Mouse (Mus musculus) myocyte (in vitro differentiated cells): ENCODE measurements around the gene March11. TPM values are rescaled to one million over a fixed set of nuclear protein-coding genes. Genes with fewer than 3 reads are reported as not detected.

ENCODE experiments used
- H3K27me3 ChIP-seq: one replicate; pipeline ENCODE4 v1.6.1; 2011; ENCODE audit not compliant: control insufficient read depth, insufficient read depth, insufficient read length
- H3K36me3 ChIP-seq: one replicate; pipeline ENCODE4 v1.6.1; 2011; ENCODE audit not compliant: control insufficient read depth, insufficient read depth
- H3K4me2 ChIP-seq: one replicate; pipeline ENCODE4 v1.6.1; 2011; ENCODE audit warnings: low read depth, control low read depth
- H3K4me3 ChIP-seq: one replicate; pipeline ENCODE4 v1.5.1; 2011; ENCODE audit warnings: mild to moderate bottlenecking, control low read depth, moderate library complexity
- H3K79me2 ChIP-seq: one replicate; pipeline ENCODE4 v1.6.1; 2011; ENCODE audit not compliant: control insufficient read depth, insufficient read depth
- H3ac ChIP-seq: one replicate; pipeline ENCODE4 v1.6.1; 2011; ENCODE audit not compliant: control insufficient read depth, insufficient read length
- CEBPB ChIP-seq: IDR thresholded peaks from 2 replicates; pipeline ENCODE4 v1.6.1; 2011; ENCODE audit warnings: mild to moderate bottlenecking, moderate library complexity; ENCODE audit not compliant: poor library complexity, insufficient read depth, severe bottlenecking
- E2F4 ChIP-seq: IDR thresholded peaks from one replicate; pipeline ENCODE4 v1.6.1; 2011; ENCODE audit warnings: mild to moderate bottlenecking, control low read depth, moderate library complexity; ENCODE audit not compliant: insufficient read depth
- MAX ChIP-seq: IDR thresholded peaks from one replicate; pipeline ENCODE4 v1.6.1; 2011; ENCODE audit warnings: low read depth, mild to moderate bottlenecking, control low read depth
- MYOD1 ChIP-seq, 3 experiments: IDR thresholded peaks; one replicate each; pipeline ENCODE4 v1.6.1; 2011; ENCODE audit warnings: control low read depth in 2 of 3, low read depth in 2 of 3, mild to moderate bottlenecking in 2 of 3, moderate library complexity in 1 of 3; ENCODE audit not compliant: insufficient read length in 2 of 3, control insufficient read depth in 1 of 3
- MYOG ChIP-seq, 3 experiments: IDR thresholded peaks; one replicate each; pipeline ENCODE4 v1.6.1; 2011; ENCODE audit warnings: control low read depth in 2 of 3, low read depth in 2 of 3, mild to moderate bottlenecking in 2 of 3; ENCODE audit not compliant: insufficient read length in 2 of 3, control insufficient read depth in 1 of 3, insufficient read depth in 1 of 3
- POLR2A ChIP-seq: IDR thresholded peaks from one replicate; pipeline ENCODE4 v1.6.1; 2011; ENCODE audit warnings: low read depth, mild to moderate bottlenecking, control low read depth, moderate library complexity; ENCODE audit not compliant: insufficient read length
- POLR2AphosphoS2 ChIP-seq: IDR thresholded peaks from one replicate; pipeline ENCODE4 v1.6.1; 2011; ENCODE audit warnings: low read depth, control low read depth; ENCODE audit not compliant: insufficient read length
- REST ChIP-seq: IDR thresholded peaks from one replicate; pipeline ENCODE4 v1.6.1; 2011; ENCODE audit warnings: mild to moderate bottlenecking, control low read depth, moderate library complexity; ENCODE audit not compliant: insufficient read depth, insufficient read length
- SRF ChIP-seq: IDR thresholded peaks from one replicate; pipeline ENCODE4 v1.6.1; 2011; ENCODE audit warnings: low read depth; ENCODE audit not compliant: control insufficient read depth, insufficient read length
- TCF12 ChIP-seq: IDR thresholded peaks from one replicate; pipeline ENCODE4 v1.6.1; 2011; ENCODE audit warnings: mild to moderate bottlenecking, control low read depth; ENCODE audit not compliant: poor library complexity, insufficient read depth, severe bottlenecking
- TCF3 ChIP-seq: IDR thresholded peaks from one replicate; pipeline ENCODE4 v1.6.1; 2011; ENCODE audit warnings: low read depth, control low read depth; ENCODE audit not compliant: insufficient read length
- USF1 ChIP-seq: IDR thresholded peaks from one replicate; pipeline ENCODE4 v1.6.1; 2011; ENCODE audit warnings: low read depth, mild to moderate bottlenecking, control low read depth, moderate library complexity
- polyA plus RNA-seq: library from polyadenylated mRNA; unstranded; fragments of >200 nt; fragmentation: generic; extraction: Trizol; gene quantifications from one replicate; pipeline ENCODE4 v1.2.1, GENCODE M21; 2012; ENCODE audit warnings: missing spikeins

The March11 gene
- polyA plus RNA-seq, 1 experiment: 73.8 TPM

DNA sequence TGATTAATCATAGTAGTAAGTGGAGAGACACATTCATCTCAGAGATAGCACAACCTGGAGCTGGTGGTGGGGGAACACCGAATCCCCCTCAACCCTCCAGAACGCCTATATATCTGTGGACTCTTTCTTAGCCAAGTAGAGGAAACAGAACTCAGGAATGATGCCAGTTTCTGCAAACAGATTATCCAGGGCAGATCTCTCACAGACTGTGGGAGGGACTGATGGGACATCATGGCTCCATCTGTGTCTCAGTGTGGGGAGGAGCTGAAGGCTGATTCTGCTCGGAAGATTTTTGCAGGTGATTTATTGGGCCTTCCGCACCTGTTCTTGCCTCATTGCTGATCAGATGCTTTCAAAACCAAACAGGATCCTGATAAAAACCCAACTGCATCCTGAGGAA lies 29.5 kb downstream of the March11 start:
- Histone ChIP-seq H3K36me3 (no peaks in the 10 kb centered on the region), H3K79me2 (no peaks in the 10 kb centered on the region), H3K4me2 (no peak overlapping the region), H3ac (no peak overlapping the region), H3K4me3 (no peak overlapping the region), H3K27me3 (no peaks in the 10 kb centered on the region)
- TF ChIP-seq CEBPB (no peak), REST (no peak), MYOD1 (IDR thresholded peaks at IDR 0.05; ENCODE audit: control insufficient read depth in 1 of 3, insufficient read length in 2 of 3, low read depth in 2 of 3) (no peak), E2F4 (no peak), MYOG (IDR thresholded peaks at IDR 0.05; ENCODE audit: control insufficient read depth in 1 of 3, insufficient read depth in 1 of 3, insufficient read length in 2 of 3, low read depth in 2 of 3) (no peak), POLR2A (no peak), USF1 (no peak), TCF12 (no peak), MAX (no peak)

DNA sequence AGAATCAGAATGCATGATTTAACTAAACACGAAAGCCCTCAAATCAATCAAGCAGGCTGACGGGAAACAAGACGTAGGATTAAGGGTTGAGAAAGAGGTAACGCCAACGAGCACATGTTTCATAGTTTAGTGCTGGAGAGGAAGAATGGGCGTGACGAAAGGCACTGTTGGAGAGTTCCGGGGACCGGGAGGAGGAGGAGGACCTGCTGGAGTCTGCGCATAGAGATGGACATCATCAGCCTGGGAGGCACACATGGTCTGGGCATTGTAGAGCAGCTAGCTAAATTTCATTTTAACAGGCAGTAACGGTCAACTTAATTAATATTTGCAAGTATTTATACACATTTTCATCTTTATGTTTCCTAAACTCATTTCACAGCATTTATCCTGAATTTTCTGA lies 31.6 kb downstream of the March11 start:
- TF ChIP-seq USF1 (no peak), TCF12 (no peak), CEBPB (no peak), POLR2AphosphoS2 (no peak), TCF3 (no peak), REST (no peak), MYOD1 (IDR thresholded peaks at IDR 0.05; ENCODE audit: control insufficient read depth in 1 of 3, insufficient read length in 2 of 3, low read depth in 2 of 3) (no peak), POLR2A (no peak), SRF (no peak), MYOG (IDR thresholded peaks at IDR 0.05; ENCODE audit: control insufficient read depth in 1 of 3, insufficient read depth in 1 of 3, insufficient read length in 2 of 3, low read depth in 2 of 3) (no peak)
- H3K4me2 ChIP-seq: no peak overlapping the region
- no peak overlapping the region for H3K4me3 ChIP-seq
- no peak overlapping the region for H3ac ChIP-seq
- no peaks in the 10 kb centered on the region for H3K79me2 ChIP-seq
- no peaks in the 10 kb centered on the region for H3K27me3 ChIP-seq
- H3K36me3 ChIP-seq: no peaks in the 10 kb centered on the region

DNA sequence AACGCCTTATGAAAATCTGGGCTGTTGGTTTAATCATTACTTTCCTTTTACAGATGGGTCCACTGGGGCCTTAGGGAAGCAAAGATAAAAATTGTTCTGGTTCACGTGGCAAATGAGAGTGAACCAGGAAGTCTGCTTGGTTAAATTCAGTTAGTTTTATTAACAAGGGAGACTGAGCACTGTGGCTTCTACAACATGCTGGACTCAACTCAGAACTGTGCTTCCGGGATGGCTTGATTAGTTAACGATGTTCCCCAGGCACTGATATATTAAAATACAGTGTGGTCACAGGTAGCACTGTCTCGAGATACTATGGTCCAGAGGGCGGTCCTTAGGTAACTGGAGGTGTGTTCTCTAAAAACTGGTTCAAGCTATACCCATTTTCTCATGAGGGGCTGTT lies 32.1 kb downstream of the March11 start:
- no peak overlapping the region for H3K4me2 ChIP-seq
- H3K27me3 ChIP-seq: no peaks in the 10 kb centered on the region
- H3K36me3 ChIP-seq: no peaks in the 10 kb centered on the region
- TF ChIP-seq MYOG (IDR thresholded peaks at IDR 0.05; ENCODE audit: control insufficient read depth in 1 of 3, insufficient read depth in 1 of 3, insufficient read length in 2 of 3, low read depth in 2 of 3) (no peak), SRF (no peak), POLR2A (no peak), REST (no peak), CEBPB (no peak)
- H3K4me3 ChIP-seq: no peak overlapping the region
- H3K79me2 ChIP-seq: no peaks in the 10 kb centered on the region
- no peak overlapping the region for H3ac ChIP-seq

DNA sequence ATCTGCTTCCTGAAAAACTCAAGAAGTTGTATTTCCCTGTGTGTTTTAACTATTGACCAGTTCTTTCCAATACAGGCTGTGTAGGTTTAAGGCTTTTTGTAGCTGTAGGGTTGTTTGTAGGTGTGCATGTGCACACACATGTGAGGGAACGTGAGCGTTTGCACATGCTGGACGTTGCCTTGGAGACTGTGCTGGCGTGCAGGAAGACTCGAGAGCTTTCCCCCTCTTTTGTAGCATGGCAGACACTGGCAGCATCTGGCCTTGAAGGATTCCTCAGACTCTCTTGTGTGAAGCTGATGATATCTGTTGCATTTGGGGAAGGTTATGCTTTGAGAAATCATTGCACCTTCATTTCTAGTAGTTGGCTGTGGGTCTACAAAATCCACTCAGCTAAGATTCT lies 35.5 kb downstream of the March11 start:
- Histone ChIP-seq H3K4me2 (no peak overlapping the region), H3ac (no peak overlapping the region), H3K79me2 (no peaks in the 10 kb centered on the region), H3K4me3 (no peak overlapping the region), H3K27me3 (no peaks in the 10 kb centered on the region), H3K36me3 (no peaks in the 10 kb centered on the region)
- TF ChIP-seq TCF3 (no peak), MYOD1 (IDR thresholded peaks at IDR 0.05; ENCODE audit: control insufficient read depth in 1 of 3, insufficient read length in 2 of 3, low read depth in 2 of 3) (no peak)

DNA sequence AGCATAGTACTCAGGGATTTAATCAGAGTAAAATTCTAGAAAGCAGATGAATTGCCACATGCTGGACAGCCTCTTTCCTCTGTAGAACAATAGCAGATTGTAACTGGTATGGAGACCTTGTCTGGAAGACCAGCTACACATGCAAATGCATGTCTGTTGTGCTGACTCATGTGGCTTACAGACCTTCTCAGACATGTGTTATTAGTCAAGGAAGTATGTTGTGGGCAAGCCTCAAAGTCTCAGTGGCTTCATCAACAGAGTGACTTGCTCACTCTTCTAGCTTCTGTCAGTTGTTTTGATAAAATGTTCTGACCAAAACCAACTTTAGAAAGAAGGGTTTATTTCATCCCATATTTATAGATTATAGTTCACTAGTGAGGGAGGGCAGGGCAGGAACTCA lies 44.8 kb downstream of the March11 start:
- TF ChIP-seq USF1 (no peak), POLR2AphosphoS2 (no peak), MAX (no peak), CEBPB (no peak), TCF12 (no peak), REST (no peak), E2F4 (no peak), MYOD1 (IDR thresholded peaks at IDR 0.05; ENCODE audit: control insufficient read depth in 1 of 3, insufficient read length in 2 of 3, low read depth in 2 of 3) (peak in 1 of 3 experiments; percentile 5), POLR2A (no peak)
- Histone ChIP-seq H3K36me3 (no peaks in the 10 kb centered on the region), H3ac (no peak overlapping the region), H3K27me3 (no peaks in the 10 kb centered on the region), H3K4me2 (no peak overlapping the region), H3K79me2 (no peaks in the 10 kb centered on the region), H3K4me3 (no peak overlapping the region)

DNA sequence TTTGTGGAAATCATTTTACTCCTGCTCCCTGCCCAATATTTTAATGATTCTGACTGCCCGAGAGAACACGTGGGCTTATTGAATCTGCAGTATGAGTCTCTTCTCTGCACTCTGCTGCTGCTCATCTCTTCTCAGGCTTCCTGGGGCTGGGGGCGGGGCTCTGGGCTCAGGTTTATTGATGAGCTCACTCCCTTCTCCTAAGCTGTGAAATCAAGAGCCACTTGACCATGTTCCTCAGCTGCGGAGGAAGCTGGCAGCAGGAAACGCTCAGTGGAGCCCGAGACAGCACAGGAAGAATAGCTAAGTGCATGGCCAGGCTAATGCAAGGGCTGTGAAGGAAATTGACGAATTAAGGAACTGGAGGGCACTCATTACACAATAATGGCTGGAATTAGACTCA lies 56.5 kb downstream of the March11 start:
- Histone ChIP-seq H3K36me3 (no peaks in the 10 kb centered on the region), H3K27me3 (no peaks in the 10 kb centered on the region), H3K79me2 (no peaks in the 10 kb centered on the region), H3K4me2 (no peak overlapping the region), H3ac (no peak overlapping the region), H3K4me3 (no peak overlapping the region)
- no peak for TF ChIP-seq USF1
- TF ChIP-seq E2F4: no peak
